Mouse (Mus musculus): ENCODE measurements around the gene Tnfsf4.

DNA sequence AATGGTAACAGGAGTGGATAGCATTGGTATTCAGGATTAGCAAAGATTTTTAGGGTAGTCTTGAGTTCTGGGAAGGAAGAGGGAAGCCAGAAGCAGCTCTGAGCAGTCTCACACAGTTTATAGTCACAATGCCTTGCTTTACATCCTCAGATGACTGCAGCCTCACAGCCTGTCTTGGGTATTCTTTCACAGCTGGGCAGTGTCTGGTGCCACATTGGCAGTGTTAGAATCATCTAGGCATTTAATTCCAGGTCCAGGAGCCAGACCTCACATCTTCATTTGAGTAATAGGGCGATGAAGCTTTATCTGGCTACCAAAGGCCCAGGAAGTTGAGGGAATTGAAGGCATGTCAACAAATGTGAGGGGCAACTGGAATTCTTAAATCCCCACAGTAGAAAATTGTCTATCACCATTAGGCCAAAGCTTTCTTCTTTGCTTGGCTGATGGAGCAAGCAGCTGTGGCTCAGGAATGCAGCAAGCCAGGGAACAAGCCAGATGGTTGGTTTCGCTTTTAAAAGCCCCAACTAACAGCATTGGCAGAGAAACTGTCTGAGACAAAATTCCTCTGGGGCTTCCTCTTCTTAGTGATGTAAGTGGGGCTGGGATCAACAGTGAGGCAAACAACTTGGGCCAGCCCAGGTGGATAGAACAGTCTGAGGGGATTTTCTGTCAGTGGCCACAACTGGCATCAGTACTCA, 68.3 kb downstream of the Tnfsf4 start:
- no peak for TF ChIP-seq CTCF (IDR thresholded peaks at IDR 0.05; ENCODE audit: low read depth, low read length)
- TF ChIP-seq POLR2A (IDR thresholded peaks at IDR 0.05; ENCODE audit: extremely low read depth, insufficient read depth, low read length): no peak

Data from liver, adult 2 months (tissue).